Mouse (Mus musculus): ENCODE results near the gene Atn1. TPM values are rescaled to one million over a fixed set of nuclear protein-coding genes. Genes with fewer than 3 reads are reported as not detected.

Gene Atn1
- polyA plus RNA-seq, 1 experiment from 2014 or later = 17.7 TPM

DNA sequence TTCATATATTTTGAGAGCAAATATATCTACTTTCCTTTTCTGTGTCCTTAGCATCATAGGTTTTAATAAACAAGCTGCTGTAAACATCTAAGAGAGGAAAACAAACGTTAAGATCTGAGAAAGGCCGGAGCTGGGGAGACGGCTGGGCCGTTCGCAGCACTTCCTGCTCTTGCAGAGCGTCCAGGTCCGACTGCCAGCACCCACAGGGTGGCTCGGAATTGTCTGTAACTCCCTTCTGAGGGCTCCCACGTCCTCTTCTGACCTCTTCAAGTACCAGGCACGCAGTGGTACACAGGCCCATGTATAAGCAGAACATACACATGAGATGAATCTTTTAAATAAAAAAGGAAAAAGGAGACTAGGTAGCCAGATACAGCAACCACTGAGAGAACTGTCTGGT lies 31.4 kb upstream of the Atn1 start:
- H3K27me3 ChIP-seq = no peaks in the 10 kb centered on the region
- no peak for ATAC-seq (replicated peaks; ENCODE audit: low FRiP score)
- H3K36me3 ChIP-seq = no peaks in the 10 kb centered on the region
- H3K9me3 ChIP-seq (replicated peaks) = no peaks in the 10 kb centered on the region
- WGBS = 73% methylated on average over 10 of the region's 10 CpGs
- no peak overlapping the region for H3K9ac ChIP-seq
- no peak overlapping the region for H3K4me3 ChIP-seq (replicated peaks)
- no peak overlapping the region for H3K27ac ChIP-seq
- no peak overlapping the region for H3K4me2 ChIP-seq
- H3K4me1 ChIP-seq = peaks cover 17% of the 10 kb centered on the region

DNA sequence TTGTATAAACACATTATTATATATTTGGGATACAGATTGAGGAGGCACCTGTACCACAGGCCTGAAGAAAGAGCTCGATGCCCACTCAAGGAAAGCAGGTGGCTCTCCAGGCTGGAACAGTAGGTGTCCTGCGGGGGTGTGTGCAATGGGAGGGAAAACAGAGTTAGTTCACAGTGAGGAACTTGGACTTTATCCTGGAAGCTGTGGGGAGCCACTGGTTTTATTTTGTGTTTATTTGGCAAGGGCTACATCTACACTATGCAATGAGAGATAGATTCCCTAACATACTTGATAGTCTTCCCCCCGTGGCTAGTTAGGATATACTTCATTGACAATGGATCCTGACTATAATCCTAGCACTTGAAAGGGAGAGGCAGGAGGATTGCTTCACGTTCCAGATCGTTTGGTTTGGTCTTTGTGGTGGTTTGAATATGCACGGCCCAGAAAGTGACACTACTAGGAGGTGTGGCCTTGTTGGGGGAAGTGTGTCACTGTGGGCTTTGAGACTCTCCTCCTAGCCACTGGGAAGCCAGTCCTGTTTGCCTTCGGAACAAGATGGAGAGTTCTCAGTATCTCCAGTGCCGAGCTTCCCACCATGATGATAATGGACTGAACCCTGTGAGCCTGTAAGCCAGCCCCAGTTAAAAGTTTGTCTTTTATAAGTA lies 30.6 kb upstream of the Atn1 start:
- H3K36me3 ChIP-seq = no peaks in the 10 kb centered on the region
- H3K4me2 ChIP-seq = no peak overlapping the region
- H3K4me3 ChIP-seq (replicated peaks) = no peak overlapping the region
- 47% methylated on average over 8 of the region's 8 CpGs for WGBS
- no peaks in the 10 kb centered on the region for H3K9me3 ChIP-seq (replicated peaks)
- no peak for ATAC-seq (replicated peaks; ENCODE audit: low FRiP score)
- no peak overlapping the region for H3K27ac ChIP-seq
- H3K9ac ChIP-seq = no peak overlapping the region
- peaks cover 22% of the 10 kb centered on the region for H3K4me1 ChIP-seq
- no peaks in the 10 kb centered on the region for H3K27me3 ChIP-seq

DNA sequence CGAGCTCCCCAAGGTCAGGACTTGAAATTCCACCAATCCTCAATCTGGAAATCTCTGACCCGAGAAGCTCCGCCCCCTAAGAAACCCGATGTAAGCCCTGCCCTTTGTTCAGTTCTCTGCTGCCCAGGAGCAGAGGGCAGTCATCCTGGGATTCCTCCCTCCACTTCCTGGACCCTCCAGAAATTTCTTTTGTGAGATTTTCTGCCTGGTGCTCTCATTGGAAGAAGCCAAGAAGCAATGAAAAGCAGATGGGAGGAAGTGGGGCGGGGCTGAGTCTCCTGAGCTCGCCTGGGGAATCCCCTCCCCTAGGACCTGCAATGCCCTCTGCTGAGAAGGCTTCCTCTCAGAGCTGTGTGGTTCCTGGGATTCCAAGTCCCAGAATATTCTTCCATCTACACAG lies 26.1 kb upstream of the Atn1 start:
- Histone ChIP-seq H3K4me3 (replicated peaks) (peak overlapping the region; percentile 5; the same call in 1 of the 2 replicates), H3K4me1 (peaks cover 26% of the 10 kb centered on the region), H3K27ac (no peak overlapping the region), H3K9ac (no peak overlapping the region), H3K36me3 (no peaks in the 10 kb centered on the region), H3K4me2 (peak overlapping the region; percentile 37), H3K27me3 (peaks cover 13% of the 10 kb centered on the region), H3K9me3 (replicated peaks) (no peaks in the 10 kb centered on the region)
- 26% methylated on average over 6 of the region's 6 CpGs for WGBS
- peak; percentile 37; the same call in 1 of the 2 replicates for ATAC-seq (replicated peaks; ENCODE audit: low FRiP score)

DNA sequence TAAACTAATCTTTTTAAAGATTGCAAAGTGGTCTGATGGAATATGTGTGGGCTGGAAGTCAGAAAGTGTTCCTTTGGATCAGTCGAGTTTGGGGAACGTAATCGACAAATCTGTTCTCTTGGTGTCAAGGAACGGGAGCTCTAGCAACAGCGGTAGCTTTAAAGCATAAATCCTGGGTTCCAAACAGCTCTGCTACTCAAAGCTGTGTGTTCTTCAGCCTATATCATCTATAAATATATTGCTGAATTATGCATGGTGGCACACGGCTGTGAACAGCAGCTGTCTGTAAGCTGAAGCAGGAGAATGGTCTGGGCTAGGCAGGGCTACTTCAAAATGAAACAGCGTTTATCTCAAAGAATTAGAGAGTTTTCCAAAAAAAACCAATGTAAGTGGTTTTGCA lies 24.6 kb upstream of the Atn1 start:
- Histone ChIP-seq H3K4me2 (no peak overlapping the region), H3K9ac (no peak overlapping the region), H3K4me3 (replicated peaks) (no peak overlapping the region), H3K36me3 (no peaks in the 10 kb centered on the region), H3K27me3 (peaks cover 13% of the 10 kb centered on the region), H3K27ac (no peak overlapping the region), H3K9me3 (replicated peaks) (no peaks in the 10 kb centered on the region), H3K4me1 (peaks cover 23% of the 10 kb centered on the region)
- no peak for ATAC-seq (replicated peaks; ENCODE audit: low FRiP score)
- 82% methylated on average over 7 of the region's 7 CpGs for WGBS

DNA sequence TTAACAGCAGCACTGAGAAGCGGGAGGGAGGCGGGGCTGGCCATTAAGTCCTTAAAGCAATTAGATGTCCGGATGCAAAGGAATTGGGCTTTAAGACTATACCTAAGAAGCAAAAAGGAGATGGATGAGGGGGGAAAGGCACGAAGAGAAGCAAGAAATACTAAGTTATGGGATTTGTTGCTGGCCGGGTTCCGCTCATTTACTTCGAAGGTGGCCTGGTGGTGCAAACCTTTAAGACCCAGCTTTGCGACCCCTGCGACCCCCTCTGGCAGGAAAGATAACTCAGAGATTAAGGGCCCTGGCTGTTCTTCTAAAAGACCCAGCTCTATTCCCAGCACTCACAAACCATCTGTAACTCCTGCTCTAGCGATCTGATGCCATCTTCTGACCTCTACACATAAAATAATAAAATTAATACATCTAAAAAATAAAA lies 23.7 kb upstream of the Atn1 start:
- Histone ChIP-seq H3K9me3 (replicated peaks) (no peaks in the 10 kb centered on the region), H3K27me3 (peaks cover 13% of the 10 kb centered on the region), H3K27ac (no peak overlapping the region), H3K9ac (peak overlapping the region; percentile 37), H3K4me3 (replicated peaks) (peak overlapping the region; percentile 47), H3K36me3 (no peaks in the 10 kb centered on the region), H3K4me2 (peak overlapping the region; percentile 83), H3K4me1 (peaks cover 23% of the 10 kb centered on the region)
- ATAC-seq (replicated peaks; ENCODE audit: low FRiP score) = no peak; the same call in 1 of the 2 replicates
- 3% methylated on average over 10 of the region's 10 CpGs for WGBS

DNA sequence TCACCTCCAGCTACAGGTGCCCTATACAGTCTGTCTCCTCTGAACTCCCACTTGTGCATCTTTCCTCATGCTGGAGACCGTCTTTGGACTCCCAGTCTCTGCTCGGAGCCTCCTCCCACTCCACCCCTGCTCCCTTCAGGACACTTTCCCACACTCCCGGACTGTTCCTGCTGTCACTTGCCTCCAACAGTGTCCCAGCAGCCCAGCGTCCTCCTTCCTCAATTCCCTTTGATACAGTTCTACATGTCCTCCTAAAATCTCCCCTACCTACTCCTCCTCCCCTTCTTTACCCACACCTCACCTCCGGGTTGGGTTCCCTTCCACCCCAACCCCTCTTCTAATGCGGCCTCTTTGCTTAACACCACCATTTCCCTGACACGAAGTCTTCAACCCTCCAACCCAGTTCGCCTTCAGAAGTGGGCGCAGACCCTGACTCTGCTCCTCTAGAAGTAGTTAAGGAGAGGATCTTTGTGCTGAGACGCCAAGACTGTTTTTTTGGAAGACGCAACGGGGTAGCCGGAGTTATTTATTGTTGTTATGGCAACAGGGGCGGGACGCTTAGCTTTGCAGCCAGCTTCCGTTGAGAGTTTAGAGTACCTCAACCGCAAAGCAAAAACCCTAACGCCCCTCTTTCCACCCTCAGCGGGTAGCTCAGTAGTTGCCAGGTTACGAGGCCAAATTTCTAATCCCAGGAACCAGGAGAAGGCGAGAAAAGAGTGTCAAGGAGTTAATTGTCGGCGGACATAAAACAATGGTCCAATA lies 23.1 kb upstream of the Atn1 start, which contains the start of gene Lrrc23:
TSS of gene Lrrc23 (minus strand) at position 506 of the 762 bp plus-strand sequence.
- Histone ChIP-seq H3K9ac (peak within 1 kb of the TSS; percentile 37), H3K36me3 (no peaks in the 10 kb centered on the region), H3K4me3 (replicated peaks) (peak within 1 kb of the TSS; percentile 47), H3K27me3 (peaks cover 13% of the 10 kb centered on the region), H3K27ac (no peak within 1 kb of the TSS), H3K9me3 (replicated peaks) (no peaks in the 10 kb centered on the region), H3K4me2 (peak within 1 kb of the TSS; percentile 83), H3K4me1 (peaks cover 23% of the 10 kb centered on the region)
- peak; percentile 50 for ATAC-seq (replicated peaks; ENCODE audit: low FRiP score)
- WGBS = 2% methylated on average over 23 of the region's 23 CpGs

GRCm38 (mm10) chr6:124770511-124770910 lies 14.2 kb upstream of the Atn1 start:
- no peaks in the 10 kb centered on the region for H3K36me3 ChIP-seq
- no peak overlapping the region for H3K4me3 ChIP-seq (replicated peaks)
- H3K9ac ChIP-seq = no peak overlapping the region
- H3K4me2 ChIP-seq = no peak overlapping the region
- ATAC-seq (replicated peaks; ENCODE audit: low FRiP score) = no peak
- no peaks in the 10 kb centered on the region for H3K9me3 ChIP-seq (replicated peaks)
- WGBS = 82% methylated on average over 15 of the region's 15 CpGs
- H3K4me1 ChIP-seq = peaks cover 42% of the 10 kb centered on the region
- 0 out of 2 replicates have a peak, but pooled peaks cover 9% of the 10 kb centered on the region for H3K27me3 ChIP-seq
- no peak overlapping the region for H3K27ac ChIP-seq

GRCm38 (mm10) chr6:124770013-124770412 lies 13.7 kb upstream of the Atn1 start:
- Histone ChIP-seq H3K4me3 (replicated peaks) (peak overlapping the region; percentile 60; the same call in 1 of the 2 replicates), H3K27me3 (0 out of 2 replicates have a peak, but pooled peaks cover 9% of the 10 kb centered on the region), H3K9me3 (replicated peaks) (no peaks in the 10 kb centered on the region), H3K4me1 (peaks cover 42% of the 10 kb centered on the region), H3K27ac (no peak overlapping the region), H3K9ac (no peak overlapping the region), H3K4me2 (peak overlapping the region; percentile 97), H3K36me3 (no peaks in the 10 kb centered on the region)
- ATAC-seq (replicated peaks; ENCODE audit: low FRiP score) = no peak
- WGBS = 37% methylated on average over 7 of the region's 7 CpGs

DNA sequence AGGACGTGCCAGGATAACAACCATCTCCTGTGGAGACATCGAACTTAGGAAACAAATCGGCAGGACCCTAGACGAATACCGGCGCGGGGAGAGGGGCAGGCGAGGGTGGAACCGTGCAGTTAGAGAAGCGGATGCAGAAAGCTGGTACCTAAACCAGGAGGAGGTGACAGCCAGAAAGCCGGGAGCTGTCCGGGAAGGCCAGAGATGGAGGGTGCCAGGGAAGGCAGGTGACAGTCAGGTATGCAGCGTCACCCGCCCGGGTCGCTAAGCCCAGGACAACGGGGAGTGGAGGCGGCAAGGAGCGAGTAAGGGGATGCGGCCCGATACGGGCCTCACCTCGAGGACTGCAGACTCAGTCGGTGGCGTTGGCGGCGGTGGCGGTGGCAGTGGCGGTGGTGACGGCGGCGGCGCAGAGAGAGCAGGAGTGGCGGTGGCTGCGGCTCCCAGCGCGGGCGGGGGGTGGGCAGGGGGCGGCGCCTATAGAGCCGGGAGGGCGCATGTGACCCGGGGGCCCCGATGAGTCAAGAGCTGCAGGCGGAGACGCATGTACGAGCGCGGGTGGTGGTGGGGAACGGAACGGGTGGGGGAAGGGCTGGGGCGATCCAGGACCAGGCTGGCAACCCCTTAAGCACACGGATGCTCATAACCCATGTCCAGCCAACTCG lies 12.9 kb upstream of the Atn1 start, which contains the start of gene Eno2:
TSS of gene Eno2 (minus strand) at position 573 of the 665 bp plus-strand sequence.
- peaks cover 42% of the 10 kb centered on the region for H3K4me1 ChIP-seq
- peak within 1 kb of the TSS; percentile 97 for H3K4me2 ChIP-seq
- peak; percentile 54 for ATAC-seq (replicated peaks; ENCODE audit: low FRiP score)
- peak within 1 kb of the TSS; percentile 57 for H3K9ac ChIP-seq
- H3K36me3 ChIP-seq = no peaks in the 10 kb centered on the region
- H3K4me3 ChIP-seq (replicated peaks) = peak within 1 kb of the TSS; percentile 60
- WGBS = under 1% methylated on average over 47 of the region's 54 CpGs
- H3K9me3 ChIP-seq (replicated peaks) = no peaks in the 10 kb centered on the region
- 0 out of 2 replicates have a peak, but pooled peaks cover 9% of the 10 kb centered on the region for H3K27me3 ChIP-seq
- H3K27ac ChIP-seq = peak within 1 kb of the TSS; percentile 60

GRCm38 (mm10) chr6:124768704-124769044 lies 12.3 kb upstream of the Atn1 start:
- Histone ChIP-seq H3K36me3 (no peaks in the 10 kb centered on the region), H3K27me3 (0 out of 2 replicates have a peak, but pooled peaks cover 9% of the 10 kb centered on the region), H3K9ac (peak overlapping the region; percentile 57), H3K9me3 (replicated peaks) (no peaks in the 10 kb centered on the region), H3K4me2 (peak overlapping the region; percentile 97), H3K4me3 (replicated peaks) (peak overlapping the region; percentile 60), H3K27ac (peak overlapping the region; percentile 60), H3K4me1 (peaks cover 42% of the 10 kb centered on the region)
- 6% methylated on average over 9 of the region's 9 CpGs for WGBS
- ATAC-seq (replicated peaks; ENCODE audit: low FRiP score) = no peak

DNA sequence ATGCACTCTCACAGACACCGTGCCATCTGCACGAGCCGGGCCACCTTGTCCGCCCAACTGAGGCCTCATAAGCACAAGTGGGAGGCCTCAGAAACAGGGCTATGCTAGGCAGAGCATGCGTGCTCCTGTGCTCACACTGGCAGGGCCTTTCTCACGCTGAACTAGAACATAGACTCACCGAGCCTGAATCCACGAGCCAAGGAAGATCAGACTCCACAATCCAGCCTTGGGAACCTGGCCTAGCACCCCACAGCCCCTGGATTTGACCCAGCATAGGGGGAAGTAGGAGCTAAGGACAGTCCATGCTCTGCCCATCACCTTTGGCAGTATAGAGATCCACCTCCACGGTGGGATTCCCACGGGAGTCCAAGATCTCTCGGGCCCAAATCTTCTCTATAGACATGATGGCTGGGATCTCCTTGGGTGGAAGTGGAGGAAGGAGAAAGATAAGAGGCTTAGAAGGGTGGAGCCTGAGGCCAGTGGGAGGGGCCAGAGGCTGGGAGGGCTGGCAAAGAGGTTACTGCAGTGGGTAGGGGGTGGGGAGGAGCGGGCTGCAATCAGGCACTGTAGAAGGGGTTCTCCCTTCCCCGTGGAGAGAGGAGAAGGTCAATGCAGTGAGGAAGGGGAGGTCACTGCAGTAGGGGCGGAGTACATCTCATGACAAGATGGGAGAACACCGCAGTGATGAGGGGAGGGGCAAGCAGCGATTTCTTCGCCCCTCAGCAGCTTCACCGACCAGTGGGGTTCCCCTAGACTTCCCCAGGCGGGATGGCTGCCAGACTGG lies 11.8 kb upstream of the Atn1 start:
- Histone ChIP-seq H3K9ac (peak overlapping the region; percentile 57; the same call in 1 of the 2 replicates), H3K9me3 (replicated peaks) (no peaks in the 10 kb centered on the region), H3K36me3 (no peaks in the 10 kb centered on the region), H3K4me1 (peaks cover 42% of the 10 kb centered on the region), H3K4me2 (peak overlapping the region; percentile 97), H3K27me3 (0 out of 2 replicates have a peak, but pooled peaks cover 9% of the 10 kb centered on the region), H3K4me3 (replicated peaks) (peak overlapping the region; percentile 60), H3K27ac (peak overlapping the region; percentile 57)
- ATAC-seq (replicated peaks; ENCODE audit: low FRiP score) = peak; percentile 57
- WGBS = 21% methylated on average over 19 of the region's 19 CpGs

Measured in kidney, embryonic 15.5 days (tissue).